Mouse (Mus musculus) intestine, embryonic 16.5 days (tissue): ENCODE measurements around the gene Aktip. TPM values are rescaled to one million over a fixed set of nuclear protein-coding genes. Genes with fewer than 3 reads are reported as not detected.

Experiments
- ATAC-seq: fragments of 200-750 bp; cut with Nextera tagmentation; 2 replicates; pipeline ENCODE4 v1.8.0; 2017; ENCODE audit warnings: moderate TSS enrichment, moderate library complexity
- H3K27ac ChIP-seq: fragments of 300-500 bp; sonication (generic); 2 replicates; pipeline ENCODE4 v1.5.1; 2014; ENCODE audit warnings: mild to moderate bottlenecking, low read length
- H3K27me3 ChIP-seq: fragments of 300-500 bp; sonication (generic); replicated peaks from 2 replicates; pipeline ENCODE4 v1.6.1; 2014; ENCODE audit warnings: low read length, control low read depth, mixed read lengths; ENCODE audit not compliant: control insufficient read depth, insufficient read depth
- H3K36me3 ChIP-seq: fragments of 300-500 bp; sonication (generic); 2 replicates; pipeline ENCODE4 v1.6.1; 2014; ENCODE audit warnings: low read length, control low read depth; ENCODE audit not compliant: control insufficient read depth, insufficient read depth
- H3K4me1 ChIP-seq: fragments of 300-500 bp; sonication (generic); 2 replicates; pipeline ENCODE4 v1.6.1; 2014; ENCODE audit warnings: low read length, control low read depth, mixed read lengths; ENCODE audit not compliant: control insufficient read depth, insufficient read depth
- H3K4me2 ChIP-seq: fragments of 300-500 bp; sonication (generic); 2 replicates; pipeline ENCODE4 v1.6.1; 2014; ENCODE audit warnings: low read depth, low read length, control low read depth
- H3K4me3 ChIP-seq: fragments of 300-500 bp; sonication (generic); 2 replicates; pipeline ENCODE4 v1.5.1; 2014; ENCODE audit warnings: mild to moderate bottlenecking, low read length
- H3K9ac ChIP-seq: fragments of 300-500 bp; sonication (generic); 2 replicates; pipeline ENCODE4 v1.6.1; 2014; ENCODE audit warnings: low read depth, low read length
- H3K9me3 ChIP-seq: fragments of 300-500 bp; sonication (generic); 2 replicates; pipeline ENCODE4 v1.6.1; 2016; ENCODE audit warnings: low read length, control low read depth; ENCODE audit not compliant: control insufficient read depth
- WGBS: fragments of 180-500 bp; shearing (Covaris S2); extraction: QIAGEN DNeasy Blood & Tissue Kit; methylation state at CpG from one replicate; pipeline ENCODE4 v1.1.7; 2014; 5-methylcytosine and 5-hydroxymethylcytosine counted together
- polyA plus RNA-seq: library from polyadenylated mRNA; unstranded; fragments of >200 nt; fragmentation: Nextera tagmentation; extraction: Ambion mirVana; gene quantifications from 2 replicates; pipeline ENCODE4 v1.2.1, GENCODE M21; 2015

Aktip gene
- polyA plus RNA-seq, 1 experiment from 2014 or later = 43.0 TPM

- Histone ChIP-seq H3K4me2 (no peak overlapping the region), H3K9me3 (no peaks in the 10 kb centered on the region), H3K4me3 (no peak overlapping the region), H3K27ac (no peak overlapping the region), H3K9ac (no peak overlapping the region), H3K36me3 (peaks cover 2% of the 10 kb centered on the region; the same call in 1 of the 2 replicates), H3K27me3 (no peaks in the 10 kb centered on the region), H3K4me1 (no peaks in the 10 kb centered on the region)
- ATAC-seq = no peak
- 89% methylated on average over 7 of the region's 7 CpGs for WGBS
These were observed 111.3 kb downstream of the Aktip start for GRCm38 (mm10) chr8:91088452-91088851.

DNA sequence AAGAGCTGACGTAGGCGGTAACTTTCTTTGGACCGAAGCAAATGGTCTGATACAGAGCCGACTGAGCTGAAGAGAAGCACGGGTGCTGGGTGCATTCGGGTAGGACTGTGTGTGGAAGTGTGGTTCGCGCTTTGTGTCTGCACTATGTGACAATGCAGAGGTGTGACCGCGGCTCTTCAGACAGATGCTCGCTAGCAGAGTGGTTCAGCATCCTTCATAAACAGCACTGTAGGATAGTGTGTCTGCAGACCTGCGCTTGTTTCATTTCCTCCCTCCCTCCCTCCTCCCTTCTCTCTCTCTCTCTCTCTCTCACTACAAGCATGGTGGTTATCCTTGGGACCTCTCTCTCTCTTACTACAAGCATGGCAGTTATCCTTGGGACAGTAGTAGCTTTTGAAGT, 117.3 kb downstream of the Aktip start:
- no peak overlapping the region for H3K9ac ChIP-seq
- H3K4me2 ChIP-seq = no peak overlapping the region
- H3K27ac ChIP-seq = no peak overlapping the region
- H3K4me3 ChIP-seq = no peak overlapping the region
- 88% methylated on average over 12 of the region's 12 CpGs for WGBS
- no peaks in the 10 kb centered on the region; the same call in 1 of the 2 replicates for H3K36me3 ChIP-seq
- no peak for ATAC-seq
- H3K4me1 ChIP-seq = no peaks in the 10 kb centered on the region
- no peaks in the 10 kb centered on the region for H3K9me3 ChIP-seq
- no peaks in the 10 kb centered on the region for H3K27me3 ChIP-seq

- no peaks in the 10 kb centered on the region for H3K27me3 ChIP-seq
- WGBS = 83% methylated on average over 7 of the region's 7 CpGs
- no peak overlapping the region for H3K4me3 ChIP-seq
- H3K9me3 ChIP-seq = no peaks in the 10 kb centered on the region
- H3K36me3 ChIP-seq = no peaks in the 10 kb centered on the region; the same call in 1 of the 2 replicates
- no peak overlapping the region for H3K4me2 ChIP-seq
- ATAC-seq = no peak
- H3K27ac ChIP-seq = no peak overlapping the region
- no peaks in the 10 kb centered on the region for H3K4me1 ChIP-seq
- no peak overlapping the region for H3K9ac ChIP-seq
These were observed 117.9 kb downstream of the Aktip start for GRCm38 (mm10) chr8:91081911-91082310.

GRCm38 (mm10) chr8:91079678-91080077, 120.1 kb downstream of the Aktip start:
- no peak overlapping the region for H3K9ac ChIP-seq
- no peak overlapping the region for H3K4me3 ChIP-seq
- no peaks in the 10 kb centered on the region for H3K4me1 ChIP-seq
- no peaks in the 10 kb centered on the region for H3K9me3 ChIP-seq
- no peak overlapping the region for H3K4me2 ChIP-seq
- no peak overlapping the region for H3K27ac ChIP-seq
- H3K27me3 ChIP-seq = no peaks in the 10 kb centered on the region
- ATAC-seq = no peak
- H3K36me3 ChIP-seq = no peaks in the 10 kb centered on the region; the same call in 1 of the 2 replicates
- 94% methylated on average over 2 of the region's 2 CpGs for WGBS

GRCm38 (mm10) chr8:91077077-91077867, 122.5 kb downstream of the Aktip start:
- Histone ChIP-seq H3K9me3 (no peaks in the 10 kb centered on the region), H3K4me2 (no peak overlapping the region), H3K9ac (no peak overlapping the region), H3K27me3 (no peaks in the 10 kb centered on the region), H3K27ac (no peak overlapping the region), H3K36me3 (no peaks in the 10 kb centered on the region; the same call in 1 of the 2 replicates), H3K4me1 (no peaks in the 10 kb centered on the region), H3K4me3 (no peak overlapping the region)
- WGBS = 89% methylated on average over 12 of the region's 12 CpGs
- no peak for ATAC-seq

DNA sequence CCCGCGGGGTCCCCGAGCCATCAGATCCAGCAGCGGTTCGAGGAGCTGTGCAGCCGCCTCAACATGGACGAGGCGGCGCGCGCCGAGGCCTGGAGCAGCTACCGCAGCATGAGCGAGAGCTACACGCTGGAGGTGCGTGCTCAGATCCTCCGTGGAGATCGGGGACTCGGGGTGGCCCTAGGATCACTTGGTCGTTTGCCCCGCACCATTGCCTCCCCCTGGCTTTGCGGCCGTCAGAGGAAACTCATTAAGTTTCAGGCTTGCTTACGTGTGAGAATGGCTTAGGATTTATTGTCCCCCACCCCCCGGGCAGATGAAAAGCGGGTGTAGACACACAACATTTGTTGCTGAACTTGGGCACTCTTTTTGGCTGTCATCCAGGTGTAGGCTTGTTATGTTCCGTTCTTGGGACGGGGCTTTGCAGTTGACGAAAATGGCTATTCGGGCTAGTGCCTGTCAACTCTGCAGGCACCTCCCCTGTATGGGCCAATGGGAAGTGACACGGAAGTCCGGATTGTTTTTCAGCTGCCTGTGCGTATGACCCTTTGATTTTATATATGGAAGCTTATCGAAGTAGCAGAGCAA, 129.4 kb downstream of the Aktip start:
- H3K9me3 ChIP-seq = no peaks in the 10 kb centered on the region
- H3K27me3 ChIP-seq = no peaks in the 10 kb centered on the region
- ATAC-seq = peak; percentile 88
- WGBS = under 1% methylated on average over 34 of the region's 34 CpGs
- peak overlapping the region; percentile 78 for H3K4me3 ChIP-seq
- peak overlapping the region; percentile 71 for H3K27ac ChIP-seq
- peak overlapping the region; percentile 81 for H3K9ac ChIP-seq
- peak overlapping the region; percentile 46 for H3K4me2 ChIP-seq
- no peaks in the 10 kb centered on the region for H3K36me3 ChIP-seq
- peaks cover 8% of the 10 kb centered on the region for H3K4me1 ChIP-seq

DNA sequence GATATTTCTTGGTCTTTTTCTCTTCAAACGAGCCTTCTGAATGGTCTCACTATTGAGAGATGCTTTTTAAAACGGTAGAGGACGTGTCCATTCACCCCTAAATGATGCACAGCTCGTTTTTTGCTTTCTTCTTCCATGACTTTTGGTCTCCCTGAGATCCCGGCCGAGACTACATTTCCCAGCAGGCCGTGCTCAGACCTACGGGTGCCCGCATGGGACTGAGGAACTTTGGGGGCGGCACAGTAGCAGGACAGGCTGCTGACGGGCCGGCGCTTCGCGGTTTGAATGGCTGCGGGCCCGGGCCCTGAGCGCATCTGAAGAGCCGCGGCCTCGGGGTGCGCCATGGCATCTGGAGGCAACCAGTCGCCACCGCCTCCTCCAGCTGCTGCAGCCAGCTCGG, 129.9 kb downstream of the Aktip start, which contains the start of gene Rbl2:
Gene Rbl2 (plus strand): TSS at position 224 of the 400 bp plus-strand sequence.
- H3K27me3 ChIP-seq = no peaks in the 10 kb centered on the region
- peak within 1 kb of the TSS; percentile 78 for H3K4me3 ChIP-seq
- peak within 1 kb of the TSS; percentile 71 for H3K27ac ChIP-seq
- H3K4me1 ChIP-seq = peaks cover 8% of the 10 kb centered on the region
- WGBS = under 1% methylated on average over 25 of the region's 25 CpGs
- H3K36me3 ChIP-seq = no peaks in the 10 kb centered on the region
- H3K4me2 ChIP-seq = peak within 1 kb of the TSS; percentile 63
- ATAC-seq = peak; percentile 96
- H3K9ac ChIP-seq = peak within 1 kb of the TSS; percentile 81
- H3K9me3 ChIP-seq = no peaks in the 10 kb centered on the region

GRCm38 (mm10) chr8:91069407-91069806, 130.4 kb downstream of the Aktip start:
- Histone ChIP-seq H3K9ac (peak overlapping the region; percentile 39; the same call in 1 of the 2 replicates), H3K4me1 (peaks cover 8% of the 10 kb centered on the region), H3K9me3 (no peaks in the 10 kb centered on the region), H3K36me3 (no peaks in the 10 kb centered on the region), H3K27ac (no peak overlapping the region), H3K27me3 (no peaks in the 10 kb centered on the region), H3K4me2 (peak overlapping the region; percentile 63), H3K4me3 (peak overlapping the region; percentile 78)
- peak; percentile 26 for ATAC-seq
- 6% methylated on average over 10 of the region's 10 CpGs for WGBS

DNA sequence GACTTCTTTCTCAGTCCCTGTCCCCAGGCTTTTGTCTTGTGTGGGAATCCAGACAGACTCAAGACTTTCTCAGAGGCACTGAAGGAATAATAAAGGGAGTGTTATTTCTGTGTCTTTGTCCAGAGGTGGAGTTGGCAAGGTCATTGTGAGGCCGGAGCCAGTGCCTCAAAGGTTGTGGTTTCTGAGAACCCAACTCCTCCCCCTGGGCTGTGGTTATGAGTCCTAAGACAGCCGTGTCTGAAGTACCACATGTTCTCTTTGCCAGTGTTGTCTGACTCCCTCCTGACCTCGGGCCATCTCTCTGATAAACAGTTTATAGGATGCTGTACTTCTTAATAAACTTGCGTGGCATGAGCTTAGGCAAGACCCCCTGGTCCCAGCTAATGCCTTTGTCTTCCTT, 134.6 kb downstream of the Aktip start:
- 49% methylated on average over 4 of the region's 4 CpGs for WGBS
- ATAC-seq = no peak
- H3K36me3 ChIP-seq = no peaks in the 10 kb centered on the region
- no peaks in the 10 kb centered on the region for H3K27me3 ChIP-seq
- H3K4me1 ChIP-seq = peaks cover 3% of the 10 kb centered on the region; the same call in 1 of the 2 replicates
- no peaks in the 10 kb centered on the region for H3K9me3 ChIP-seq
- H3K4me3 ChIP-seq = no peak overlapping the region
- no peak overlapping the region for H3K4me2 ChIP-seq
- H3K9ac ChIP-seq = no peak overlapping the region
- H3K27ac ChIP-seq = no peak overlapping the region
